13 mouse cellular contexts compared by ENCODE assay signal in the genomic region with DNA sequence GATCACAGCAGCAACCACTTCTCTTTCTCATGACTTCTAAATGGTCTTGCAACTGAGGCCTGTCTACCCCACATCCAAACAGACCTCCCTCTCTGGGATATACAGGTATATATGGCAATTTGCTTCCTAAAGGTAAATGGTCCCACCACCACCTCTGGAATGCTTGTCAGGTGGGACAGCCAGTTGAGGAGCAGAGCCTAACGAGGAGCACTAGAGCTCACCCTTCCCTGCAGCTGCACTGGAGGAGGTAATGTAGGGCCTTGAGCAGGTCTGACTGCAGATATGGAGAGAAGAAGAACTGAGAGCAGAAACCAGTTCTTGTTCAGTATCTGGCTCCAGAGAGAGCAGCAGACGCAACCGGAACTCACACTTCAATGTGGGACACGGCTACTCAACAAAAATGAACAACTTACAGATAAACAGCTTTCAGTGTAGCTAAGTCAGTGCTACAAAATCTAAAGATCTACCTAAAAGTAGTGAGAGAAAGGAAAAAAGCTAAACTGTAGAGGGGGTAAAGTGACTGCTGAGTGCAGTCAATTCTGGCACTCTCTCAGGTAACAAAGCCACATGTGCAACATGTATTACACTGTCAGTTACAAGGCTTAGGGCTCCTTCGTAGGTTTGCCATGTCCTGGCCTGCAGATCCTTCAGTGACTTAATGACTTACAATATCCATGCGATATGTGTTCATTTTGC. TPM values are rescaled to one million over a fixed set of nuclear protein-coding genes. Genes with fewer than 3 reads are reported as not detected.
A peak's percentile ranks its signal among the peaks of the same experiment; 100 is the strongest.
DNase-seq lines count a peak whose midpoint lies in the region; ATAC-seq and TF ChIP-seq lines count a peak whose summit lies in the region.
"Had no signal": no experiment of that assay in that cellular context is flagged by ENCODE, and none has a peak within 500 bp of the region (broad histone marks: within the 10 kb centered on the region; RNA-seq: fewer than 3 reads in every experiment).

No protein-coding gene starts in this region.

- peaks cover 42% of the 10 kb centered on the region for H3K4me1 ChIP-seq in heart, embryonic 13.5 days
- H3K4me1 ChIP-seq in midbrain, postnatal 0 days (ENCODE audit: insufficient read depth, low read length): no peaks in the 10 kb centered on the region
- no peaks in the 10 kb centered on the region for H3K4me1 ChIP-seq in midbrain, embryonic 11.5 days (ENCODE audit: control insufficient read depth, insufficient read depth, low read length)
- peaks cover 62% of the 10 kb centered on the region for H3K4me1 ChIP-seq in liver, embryonic 13.5 days (replicated peaks)

- no peaks in the 10 kb centered on the region for H3K36me3 ChIP-seq in heart, embryonic 13.5 days
- H3K36me3 ChIP-seq in midbrain, postnatal 0 days (ENCODE audit: insufficient read depth, low read length): no peaks in the 10 kb centered on the region
- H3K36me3 ChIP-seq in midbrain, embryonic 11.5 days (ENCODE audit: control insufficient read depth, insufficient read depth, low read length): no peaks in the 10 kb centered on the region
- no peaks in the 10 kb centered on the region for H3K36me3 ChIP-seq in liver, embryonic 13.5 days
- no peaks in the 10 kb centered on the region for H3K36me3 ChIP-seq in splenic B cell, adult 2 months (ENCODE audit: control insufficient read depth, insufficient read depth, low read length, poor library complexity, severe bottlenecking)

- H3K4me3 ChIP-seq in heart, embryonic 13.5 days: no peak overlapping the region
- no peak overlapping the region for H3K4me3 ChIP-seq in midbrain, postnatal 0 days (ENCODE audit: low read depth, low read length)
- no peak overlapping the region for H3K4me3 ChIP-seq in midbrain, embryonic 11.5 days (ENCODE audit: low read depth, low read length)
- no peak overlapping the region for H3K4me3 ChIP-seq in liver, embryonic 13.5 days (replicated peaks)

- no peaks in the 10 kb centered on the region for H3K27me3 ChIP-seq in heart, embryonic 13.5 days (replicated peaks)
- H3K27me3 ChIP-seq in midbrain, postnatal 0 days (ENCODE audit: insufficient read depth, low read length): no peaks in the 10 kb centered on the region
- no peaks in the 10 kb centered on the region for H3K27me3 ChIP-seq in midbrain, embryonic 11.5 days (ENCODE audit: control insufficient read depth, insufficient read depth, low read length)
- no peaks in the 10 kb centered on the region for H3K27me3 ChIP-seq in liver, embryonic 13.5 days
- no peaks in the 10 kb centered on the region for H3K27me3 ChIP-seq in splenic B cell, adult 2 months (ENCODE audit: control insufficient read depth, insufficient read depth, low read length, poor library complexity, severe bottlenecking)

- H3K9me3 ChIP-seq in heart, embryonic 13.5 days: no peaks in the 10 kb centered on the region
- no peaks in the 10 kb centered on the region for H3K9me3 ChIP-seq in midbrain, postnatal 0 days (ENCODE audit: low read length)
- no peaks in the 10 kb centered on the region for H3K9me3 ChIP-seq in midbrain, embryonic 11.5 days (ENCODE audit: control insufficient read depth, low read length)
- H3K9me3 ChIP-seq in liver, embryonic 13.5 days (replicated peaks): no peaks in the 10 kb centered on the region

- no peak overlapping the region; the same call in 1 of the 2 replicates for H3K9ac ChIP-seq in heart, embryonic 13.5 days
- no peak overlapping the region for H3K9ac ChIP-seq in midbrain, postnatal 0 days (replicated peaks; ENCODE audit: low read length, poor library complexity, severe bottlenecking)
- no peak overlapping the region for H3K9ac ChIP-seq in midbrain, embryonic 11.5 days (ENCODE audit: low read length)
- no peak overlapping the region; the same call in 1 of the 2 replicates for H3K9ac ChIP-seq in liver, embryonic 13.5 days

- H3K27ac ChIP-seq in heart, embryonic 13.5 days (replicated peaks): 0 out of 2 replicates have a peak overlapping the region, but pooled peaks have one; percentile 6
- H3K27ac ChIP-seq in midbrain, postnatal 0 days (ENCODE audit: low read depth, low read length): 0 out of 2 replicates have a peak overlapping the region, but pooled peaks have one; percentile 12
- H3K27ac ChIP-seq in midbrain, embryonic 11.5 days (ENCODE audit: low read depth, low read length): no peak overlapping the region
- peak overlapping the region; percentile 55 for H3K27ac ChIP-seq in liver, embryonic 13.5 days

- WGBS in heart, embryonic 13.5 days: 72% methylated on average over 6 of the region's 6 CpGs
- WGBS in midbrain, postnatal 0 days: 81% methylated on average over 6 of the region's 6 CpGs
- 93% methylated on average over 6 of the region's 6 CpGs for WGBS in midbrain, embryonic 11.5 days
- 57% methylated on average over 6 of the region's 6 CpGs for WGBS in liver, embryonic 13.5 days (ENCODE audit: insufficient replicate concordance)

- ATAC-seq in heart, embryonic 13.5 days (ENCODE audit: extremely low read depth, insufficient number of reproducible peaks, low FRiP score, low TSS enrichment): no peak
- ATAC-seq in midbrain, postnatal 0 days (ENCODE audit: low FRiP score): no peak
- no peak for ATAC-seq in midbrain, embryonic 11.5 days (ENCODE audit: low FRiP score)
- no peak for ATAC-seq in liver, embryonic 13.5 days (ENCODE audit: low read depth)
- ATAC-seq: intestine, postnatal 0 days had no signal

- TF ChIP-seq CTCF in midbrain, postnatal 0 days (IDR thresholded peaks at IDR 0.05): no peak

- no peak overlapping the region for H3K4me2 ChIP-seq in heart, embryonic 13.5 days
- H3K4me2 ChIP-seq in midbrain, postnatal 0 days (ENCODE audit: low read depth, low read length, poor library complexity, severe bottlenecking): no peak overlapping the region
- H3K4me2 ChIP-seq in midbrain, embryonic 11.5 days: no peak overlapping the region
- no peak overlapping the region for H3K4me2 ChIP-seq in liver, embryonic 13.5 days

- DNase-seq in heart, adult 8-10 months (ENCODE audit: low spot score): no peak
- DNase-seq in midbrain, postnatal 0 days (ENCODE audit: low spot score): no peak
- no peak for DNase-seq in midbrain, embryonic 11.5 days (ENCODE audit: low spot score, missing footprints)
- no peak for DNase-seq in liver, embryonic 13.5 days
- peak; percentile 46 for DNase-seq in splenic B cell, adult 2 months (ENCODE audit: low read depth, low spot score)
- no peak for DNase-seq in lung, adult 18-20 months
- DNase-seq in adrenal gland, postnatal 25 days: no peak
- DNase-seq: gastrocnemius, postnatal 25 days; heart, postnatal 4 days; lung, postnatal 4 days; thymus, postnatal 25 days had no signal

RNA-seq across cellular contexts. Expression of gene Stau1, which starts 21.8 kb away (rescaled TPM):
- polyA plus RNA-seq in heart, embryonic 13.5 days (2015; fragmentation: Nextera tagmentation; extraction: Ambion mirVana): 57.1 and 57.3 TPM in 2 replicates
- total RNA-seq in heart, adult 8-10 months (2022): 10 to 100 TPM; 40.7 to 48.5 (median 44.1) TPM
- 35.3 and 41.4 TPM in 2 replicates for total RNA-seq in midbrain, postnatal 0 days (2014; rRNA removed)
- 88.5 and 96.8 TPM in 2 replicates for polyA plus RNA-seq in midbrain, postnatal 0 days (2015; fragmentation: Nextera tagmentation; extraction: Ambion mirVana)
- polyA plus RNA-seq in midbrain, embryonic 11.5 days (2014; fragmentation: Nextera tagmentation; extraction: Ambion mirVana): 96.2 and 104 TPM in 2 replicates
- polyA plus RNA-seq in liver, embryonic 13.5 days (2015; fragmentation: Nextera tagmentation; extraction: Ambion mirVana): 24.2 and 33.2 TPM in 2 replicates
- total RNA-seq in adrenal gland, postnatal 25 days (2021): 88.6 and 93.2 TPM in 2 replicates

RNA-seq across cellular contexts. Expression of gene Ddx27, which starts 40.7 kb away (rescaled TPM):
- polyA plus RNA-seq in heart, embryonic 13.5 days (2015; fragmentation: Nextera tagmentation; extraction: Ambion mirVana): 31.1 and 31.6 TPM in 2 replicates
- total RNA-seq in heart, adult 8-10 months (2022): 10 to 100 TPM in 3 of 4 experiments, 1 to 10 TPM in 1; 9.0 to 12.3 (median 10.7) TPM
- total RNA-seq in midbrain, postnatal 0 days (2014; rRNA removed): 29.5 and 34.0 TPM in 2 replicates
- polyA plus RNA-seq in midbrain, postnatal 0 days (2015; fragmentation: Nextera tagmentation; extraction: Ambion mirVana): 38.2 and 38.6 TPM in 2 replicates
- polyA plus RNA-seq in midbrain, embryonic 11.5 days (2014; fragmentation: Nextera tagmentation; extraction: Ambion mirVana): 40.6 and 42.5 TPM in 2 replicates
- 53.6 and 59.5 TPM in 2 replicates for polyA plus RNA-seq in liver, embryonic 13.5 days (2015; fragmentation: Nextera tagmentation; extraction: Ambion mirVana)
- total RNA-seq in adrenal gland, postnatal 25 days (2021): 33.6 and 35.8 TPM in 2 replicates
